Mouse (Mus musculus): ENCODE data around the gene Zfp423. TPM values are rescaled to one million over a fixed set of nuclear protein-coding genes. Genes with fewer than 3 reads are reported as not detected.
A peak's percentile ranks its signal among the peaks of the same experiment; 100 is the strongest.

Gene Zfp423
- polyA plus RNA-seq, 1 experiment from 2014 or later = 10.9 TPM

DNA sequence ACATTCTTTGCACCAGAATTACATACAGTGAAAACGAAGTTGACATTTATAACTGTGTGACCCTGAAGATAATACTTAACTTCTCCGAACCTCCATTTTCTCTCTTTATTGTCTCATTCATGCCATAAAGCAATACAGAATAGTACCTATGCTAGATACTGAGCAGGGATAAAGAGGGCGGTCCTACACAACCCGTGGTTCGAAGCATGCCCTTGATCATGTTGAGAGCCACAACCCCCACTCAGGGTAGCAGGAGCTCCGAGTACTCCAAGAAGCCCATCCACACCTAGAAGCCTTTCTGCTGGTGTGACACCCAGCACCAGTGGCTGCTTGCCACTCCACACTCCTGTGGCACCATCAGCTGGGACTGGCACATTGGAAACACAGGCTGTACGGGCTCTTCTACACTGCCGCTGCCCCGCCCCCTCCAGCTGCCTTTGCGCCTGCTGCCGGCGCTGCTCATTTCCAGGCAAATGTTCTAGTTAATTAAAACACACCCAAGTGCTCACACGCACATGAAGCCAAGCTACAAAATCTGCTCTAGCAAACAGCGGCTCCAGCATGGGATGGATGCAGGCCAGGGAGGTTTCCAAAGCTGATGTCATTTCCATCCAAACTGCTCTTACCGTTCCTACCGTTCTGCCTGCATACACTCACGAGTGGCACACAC lies 147.9 kb downstream of the Zfp423 start:
- 72% methylated on average over 17 of the region's 17 CpGs for WGBS
- H3K9ac ChIP-seq = no peak overlapping the region
- peaks cover 3% of the 10 kb centered on the region for H3K4me1 ChIP-seq
- H3K9me3 ChIP-seq (replicated peaks) = no peaks in the 10 kb centered on the region
- H3K27me3 ChIP-seq = no peaks in the 10 kb centered on the region
- no peak overlapping the region for H3K27ac ChIP-seq
- no peak for ATAC-seq (replicated peaks; ENCODE audit: low FRiP score)
- no peak overlapping the region for H3K4me2 ChIP-seq
- H3K4me3 ChIP-seq (replicated peaks) = no peak overlapping the region
- no peaks in the 10 kb centered on the region for H3K36me3 ChIP-seq

DNA sequence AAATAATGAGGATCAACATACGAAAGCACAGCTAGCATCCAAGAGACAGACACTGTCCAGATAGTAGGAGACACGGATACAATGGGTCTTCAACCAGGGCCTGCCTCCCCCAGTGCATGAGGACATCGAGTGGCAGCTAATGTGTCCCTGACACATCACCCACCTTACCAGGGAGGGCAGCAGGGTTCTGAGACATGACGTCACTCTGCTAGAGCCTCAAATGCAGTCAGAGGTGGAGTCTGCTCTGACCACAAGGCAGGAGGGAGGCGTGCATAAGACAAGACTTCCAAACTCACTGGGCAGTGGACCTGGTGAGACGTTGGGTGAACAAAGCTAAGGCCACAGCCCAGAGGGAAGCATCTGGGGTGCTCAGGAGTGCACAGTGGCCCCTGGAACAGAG lies 148.6 kb downstream of the Zfp423 start:
- no peak overlapping the region for H3K9ac ChIP-seq
- no peak overlapping the region for H3K27ac ChIP-seq
- no peaks in the 10 kb centered on the region for H3K27me3 ChIP-seq
- WGBS = 82% methylated on average over 6 of the region's 6 CpGs
- no peak overlapping the region for H3K4me2 ChIP-seq
- no peak for ATAC-seq (replicated peaks; ENCODE audit: low FRiP score)
- peaks cover 9% of the 10 kb centered on the region for H3K4me1 ChIP-seq
- H3K9me3 ChIP-seq (replicated peaks) = no peaks in the 10 kb centered on the region
- H3K36me3 ChIP-seq = no peaks in the 10 kb centered on the region
- H3K4me3 ChIP-seq (replicated peaks) = no peak overlapping the region

DNA sequence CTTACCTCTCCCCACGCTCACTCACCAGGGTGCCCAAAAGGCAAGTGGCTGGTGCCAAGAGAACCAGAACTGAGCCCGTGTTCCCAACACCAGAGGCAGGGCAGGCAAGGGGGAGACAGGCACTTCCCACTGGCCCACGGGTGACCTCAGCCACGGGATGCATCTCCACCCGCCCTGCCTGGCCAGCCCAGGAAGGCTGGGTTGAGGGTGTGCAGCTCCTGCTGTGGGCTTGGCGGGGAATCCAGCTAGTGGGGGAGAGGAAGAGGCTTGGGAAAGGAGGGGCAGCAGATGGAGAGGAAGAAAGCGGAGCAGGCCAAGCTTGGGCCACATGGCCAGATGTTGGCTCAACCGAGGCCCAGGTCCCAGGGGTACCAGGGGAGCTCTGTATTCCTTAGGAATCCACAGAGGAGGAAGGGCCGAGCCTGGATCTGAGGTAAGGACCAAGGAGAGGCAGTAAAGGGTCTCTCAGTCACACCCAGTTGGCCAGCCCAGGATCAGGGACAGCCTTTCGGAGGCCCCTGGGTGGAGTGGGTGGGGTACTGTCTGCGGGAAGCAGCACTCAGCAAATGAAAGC lies 155.0 kb downstream of the Zfp423 start:
- Histone ChIP-seq H3K9ac (no peak overlapping the region), H3K27me3 (no peaks in the 10 kb centered on the region), H3K36me3 (no peaks in the 10 kb centered on the region), H3K9me3 (replicated peaks) (no peaks in the 10 kb centered on the region), H3K27ac (peak overlapping the region; percentile 15), H3K4me2 (0 out of 2 replicates have a peak overlapping the region, but pooled peaks have one; percentile 1), H3K4me3 (replicated peaks) (no peak overlapping the region), H3K4me1 (peaks cover 29% of the 10 kb centered on the region)
- WGBS = 41% methylated on average over 11 of the region's 11 CpGs
- ATAC-seq (replicated peaks; ENCODE audit: low FRiP score) = peak; percentile 66

DNA sequence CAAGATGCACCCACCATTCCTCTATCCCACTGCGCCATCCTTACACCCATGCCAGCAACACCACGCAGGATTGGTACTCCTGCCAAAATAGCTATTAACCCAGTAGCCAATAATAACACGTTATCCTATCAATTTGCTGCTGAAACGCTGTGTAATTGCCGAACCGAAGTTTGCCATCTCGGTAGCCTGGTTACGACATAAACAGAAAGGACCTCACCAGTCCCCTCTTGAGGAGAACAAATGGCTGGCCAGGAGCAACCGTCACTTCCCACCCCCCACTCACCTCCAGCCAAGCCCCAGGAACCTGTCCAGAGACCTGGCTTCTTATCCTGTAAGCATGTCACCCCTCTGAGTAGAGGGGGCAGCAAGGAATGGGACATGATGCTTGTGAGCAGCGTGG lies 156.0 kb downstream of the Zfp423 start:
- Histone ChIP-seq H3K4me3 (replicated peaks) (no peak overlapping the region), H3K9me3 (replicated peaks) (no peaks in the 10 kb centered on the region), H3K27me3 (no peaks in the 10 kb centered on the region), H3K4me1 (peaks cover 29% of the 10 kb centered on the region), H3K4me2 (no peak overlapping the region), H3K27ac (no peak overlapping the region), H3K36me3 (no peaks in the 10 kb centered on the region), H3K9ac (no peak overlapping the region)
- no peak for ATAC-seq (replicated peaks; ENCODE audit: low FRiP score)
- WGBS = 61% methylated on average over 10 of the region's 10 CpGs

DNA sequence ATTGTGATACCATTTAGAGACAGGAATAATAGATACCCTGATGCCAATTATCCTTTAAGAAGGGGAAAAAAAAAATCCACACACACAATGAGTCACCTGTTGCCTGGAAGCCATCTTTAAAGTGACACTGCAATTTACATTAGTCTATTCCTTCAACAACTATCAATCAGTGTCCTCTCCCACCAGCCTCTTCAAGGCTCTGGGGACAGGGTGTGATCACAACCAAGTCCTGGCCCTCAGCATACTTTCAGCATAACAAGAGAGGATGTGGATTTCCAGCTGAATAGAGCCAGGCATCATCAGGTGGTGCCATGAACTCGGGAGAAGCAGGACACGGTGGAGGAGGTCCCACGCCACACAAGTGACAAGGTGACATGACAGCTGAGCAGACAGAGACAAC lies 156.8 kb downstream of the Zfp423 start:
- Histone ChIP-seq H3K9ac (no peak overlapping the region), H3K4me1 (peaks cover 29% of the 10 kb centered on the region), H3K27ac (no peak overlapping the region), H3K9me3 (replicated peaks) (no peaks in the 10 kb centered on the region), H3K36me3 (no peaks in the 10 kb centered on the region), H3K4me3 (replicated peaks) (no peak overlapping the region), H3K4me2 (no peak overlapping the region), H3K27me3 (no peaks in the 10 kb centered on the region)
- 40% methylated on average over 3 of the region's 3 CpGs for WGBS
- ATAC-seq (replicated peaks; ENCODE audit: low FRiP score) = no peak

DNA sequence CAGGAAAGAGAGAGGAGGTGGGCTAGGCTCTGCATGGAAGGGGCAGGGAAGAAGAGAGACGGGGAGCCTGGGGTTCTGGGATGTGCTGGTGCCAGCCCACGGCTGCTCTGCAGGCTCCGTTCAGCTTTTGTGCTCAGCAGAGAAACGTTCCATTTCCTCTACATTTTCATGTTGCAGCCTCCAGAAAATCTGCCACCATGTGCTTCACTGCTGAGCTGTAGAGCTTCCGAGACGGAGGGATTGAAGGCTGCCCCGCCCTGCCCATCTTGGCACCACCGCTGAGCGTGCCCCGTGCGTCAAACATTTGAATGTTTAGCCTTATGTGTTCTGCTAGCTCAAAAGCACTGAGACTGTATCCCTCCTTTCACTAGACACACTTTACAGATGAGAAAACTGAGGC lies 159.3 kb downstream of the Zfp423 start:
- Histone ChIP-seq H3K4me3 (replicated peaks) (no peak overlapping the region), H3K4me1 (peaks cover 17% of the 10 kb centered on the region), H3K27me3 (no peaks in the 10 kb centered on the region), H3K27ac (no peak overlapping the region), H3K9me3 (replicated peaks) (no peaks in the 10 kb centered on the region), H3K4me2 (no peak overlapping the region), H3K36me3 (no peaks in the 10 kb centered on the region), H3K9ac (no peak overlapping the region)
- no peak for ATAC-seq (replicated peaks; ENCODE audit: low FRiP score)
- 87% methylated on average over 11 of the region's 11 CpGs for WGBS

DNA sequence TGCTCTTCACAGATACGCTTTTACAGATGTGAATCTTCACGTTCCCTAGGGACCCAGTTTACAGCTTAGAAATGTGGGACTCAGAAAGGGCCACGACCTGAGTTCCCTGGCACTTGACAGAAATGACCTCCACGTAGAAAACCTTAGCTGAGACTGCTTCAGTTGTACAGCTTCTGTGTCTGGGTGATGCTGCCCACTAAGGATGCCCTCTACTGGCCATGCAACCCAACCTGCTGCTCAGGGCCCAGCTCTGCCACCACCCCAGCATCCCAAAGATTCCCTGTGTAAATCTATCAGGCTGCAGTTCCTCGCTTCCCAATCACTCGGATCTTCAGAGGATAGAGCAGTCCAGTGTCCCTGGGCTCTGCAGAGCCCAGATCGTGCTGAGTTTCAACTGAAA lies 163.2 kb downstream of the Zfp423 start:
- H3K9ac ChIP-seq = no peak overlapping the region
- no peak overlapping the region for H3K27ac ChIP-seq
- no peak overlapping the region for H3K4me3 ChIP-seq (replicated peaks)
- ATAC-seq (replicated peaks; ENCODE audit: low FRiP score) = no peak
- H3K4me2 ChIP-seq = no peak overlapping the region
- H3K9me3 ChIP-seq (replicated peaks) = no peaks in the 10 kb centered on the region
- WGBS = 67% methylated on average over 7 of the region's 7 CpGs
- no peaks in the 10 kb centered on the region for H3K27me3 ChIP-seq
- no peaks in the 10 kb centered on the region for H3K4me1 ChIP-seq
- no peaks in the 10 kb centered on the region for H3K36me3 ChIP-seq

DNA sequence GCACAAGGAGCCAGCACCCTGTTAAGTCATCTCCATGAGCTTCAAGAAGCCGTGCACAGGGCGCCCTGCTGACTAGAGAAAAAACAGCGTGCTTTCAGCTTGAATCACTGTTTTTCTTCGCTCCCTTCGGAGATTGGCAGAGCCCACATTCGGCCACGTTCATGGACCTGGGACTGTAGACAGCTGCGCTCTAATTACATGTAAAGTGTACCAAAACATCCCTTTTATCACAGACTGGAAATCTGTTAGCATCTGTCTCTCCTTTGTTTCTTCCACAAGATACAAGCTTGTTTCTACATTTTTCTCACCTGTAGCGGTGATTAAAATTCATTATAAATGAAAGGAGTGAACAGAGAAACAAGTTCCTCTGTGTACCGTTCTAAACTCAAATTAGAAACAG lies 164.8 kb downstream of the Zfp423 start:
- no peak overlapping the region for H3K4me3 ChIP-seq (replicated peaks)
- no peaks in the 10 kb centered on the region for H3K36me3 ChIP-seq
- 84% methylated on average over 10 of the region's 10 CpGs for WGBS
- no peaks in the 10 kb centered on the region for H3K4me1 ChIP-seq
- H3K27me3 ChIP-seq = no peaks in the 10 kb centered on the region
- H3K9me3 ChIP-seq (replicated peaks) = no peaks in the 10 kb centered on the region
- no peak overlapping the region for H3K27ac ChIP-seq
- no peak overlapping the region for H3K9ac ChIP-seq
- H3K4me2 ChIP-seq = no peak overlapping the region
- ATAC-seq (replicated peaks; ENCODE audit: low FRiP score) = no peak

DNA sequence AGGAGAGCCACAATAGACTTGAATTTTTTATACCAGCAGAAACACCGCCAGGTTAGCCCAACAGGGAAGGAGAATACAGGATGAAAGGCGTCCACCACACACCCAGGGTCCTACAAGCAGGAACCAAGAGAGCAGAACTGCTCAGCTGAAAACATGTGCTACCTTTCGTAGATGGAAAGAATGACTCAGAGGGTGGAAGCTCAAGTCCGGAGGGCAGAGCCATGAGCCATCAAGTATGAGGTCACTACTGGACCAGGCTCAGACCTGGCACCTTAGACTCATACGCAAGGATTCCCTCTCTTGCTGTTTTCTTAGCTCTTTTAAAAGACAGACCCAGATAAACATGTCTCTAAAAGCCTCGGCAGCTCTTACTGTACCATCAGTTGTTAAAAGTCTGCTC lies 168.3 kb downstream of the Zfp423 start:
- H3K4me2 ChIP-seq = no peak overlapping the region
- no peak overlapping the region for H3K4me3 ChIP-seq (replicated peaks)
- H3K27ac ChIP-seq = no peak overlapping the region
- no peaks in the 10 kb centered on the region for H3K4me1 ChIP-seq
- 82% methylated on average over 6 of the region's 6 CpGs for WGBS
- H3K9ac ChIP-seq = no peak overlapping the region
- no peaks in the 10 kb centered on the region for H3K9me3 ChIP-seq (replicated peaks)
- no peak for ATAC-seq (replicated peaks; ENCODE audit: low FRiP score)
- no peaks in the 10 kb centered on the region for H3K36me3 ChIP-seq
- no peaks in the 10 kb centered on the region for H3K27me3 ChIP-seq

DNA sequence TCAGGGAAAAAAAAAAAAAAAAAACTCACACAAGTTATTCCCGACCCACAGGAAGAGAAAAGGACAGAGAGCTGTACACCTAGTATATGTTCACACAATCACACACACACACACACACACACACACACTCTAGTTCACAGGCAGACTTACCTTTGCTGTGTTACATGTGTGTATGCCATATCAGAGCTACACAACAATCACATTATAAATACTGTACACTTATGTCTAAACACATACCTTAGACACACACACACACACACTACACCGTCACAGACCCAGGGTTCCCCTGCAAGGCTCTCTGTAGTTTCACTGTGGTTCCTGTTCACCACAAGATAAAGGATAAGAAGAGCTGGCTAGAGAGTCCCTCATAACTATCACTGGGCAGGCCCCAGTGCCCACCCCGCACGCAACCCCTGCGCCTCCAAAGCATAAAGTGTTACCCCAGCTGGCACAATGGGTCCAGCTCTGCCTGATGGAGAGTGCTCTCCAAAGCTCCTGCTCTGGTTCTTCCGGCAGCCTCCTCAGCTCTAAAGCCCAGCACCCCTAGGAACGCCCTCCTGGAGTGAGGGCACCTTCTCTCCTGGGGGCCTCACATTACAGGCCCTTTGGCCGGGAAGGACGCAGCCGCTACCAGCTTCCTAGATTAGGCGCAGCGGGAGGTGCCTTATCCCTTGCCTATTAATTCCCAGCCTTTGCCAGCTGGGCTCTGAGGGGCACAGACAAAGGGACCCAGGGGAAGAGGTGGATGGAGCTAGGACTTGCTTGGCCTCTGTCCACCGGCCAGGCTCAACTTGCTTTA lies 174.6 kb downstream of the Zfp423 start:
- H3K36me3 ChIP-seq = peaks cover 32% of the 10 kb centered on the region
- no peak overlapping the region for H3K9ac ChIP-seq
- peak overlapping the region; percentile 70; the same call in 1 of the 2 replicates for H3K27ac ChIP-seq
- no peaks in the 10 kb centered on the region for H3K27me3 ChIP-seq
- H3K9me3 ChIP-seq (replicated peaks) = no peaks in the 10 kb centered on the region
- H3K4me1 ChIP-seq = peaks cover 25% of the 10 kb centered on the region
- no peak overlapping the region for H3K4me3 ChIP-seq (replicated peaks)
- no peak for ATAC-seq (replicated peaks; ENCODE audit: low FRiP score)
- WGBS = 64% methylated on average over 13 of the region's 13 CpGs
- H3K4me2 ChIP-seq = peak overlapping the region; percentile 45

DNA sequence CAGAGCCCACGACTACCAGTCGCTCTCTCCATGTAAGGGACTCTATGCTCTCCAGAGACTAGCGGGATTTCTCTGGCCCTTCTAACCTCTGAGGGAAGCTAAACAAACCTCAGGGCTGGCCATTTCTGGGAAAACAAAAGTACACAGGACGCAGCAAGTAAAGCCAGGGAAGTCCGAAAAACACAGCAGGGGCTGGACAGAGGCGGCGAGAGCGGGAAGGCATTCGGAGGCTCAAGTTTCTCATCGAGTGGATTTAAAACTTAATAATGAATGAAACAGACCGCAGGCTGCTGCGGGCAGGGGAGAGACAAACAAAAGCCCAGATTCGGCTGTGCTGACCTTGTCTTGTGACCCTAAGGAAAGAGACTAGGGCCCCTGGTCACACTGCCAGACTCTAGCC lies 175.2 kb downstream of the Zfp423 start:
- Histone ChIP-seq H3K9me3 (replicated peaks) (no peaks in the 10 kb centered on the region), H3K9ac (no peak overlapping the region), H3K4me1 (peaks cover 25% of the 10 kb centered on the region), H3K36me3 (peaks cover 38% of the 10 kb centered on the region), H3K27ac (peak overlapping the region; percentile 70), H3K27me3 (no peaks in the 10 kb centered on the region), H3K4me2 (peak overlapping the region; percentile 45), H3K4me3 (replicated peaks) (no peak overlapping the region)
- 15% methylated on average over 13 of the region's 13 CpGs for WGBS
- peak; percentile 17; the same call in 1 of the 2 replicates for ATAC-seq (replicated peaks; ENCODE audit: low FRiP score)

DNA sequence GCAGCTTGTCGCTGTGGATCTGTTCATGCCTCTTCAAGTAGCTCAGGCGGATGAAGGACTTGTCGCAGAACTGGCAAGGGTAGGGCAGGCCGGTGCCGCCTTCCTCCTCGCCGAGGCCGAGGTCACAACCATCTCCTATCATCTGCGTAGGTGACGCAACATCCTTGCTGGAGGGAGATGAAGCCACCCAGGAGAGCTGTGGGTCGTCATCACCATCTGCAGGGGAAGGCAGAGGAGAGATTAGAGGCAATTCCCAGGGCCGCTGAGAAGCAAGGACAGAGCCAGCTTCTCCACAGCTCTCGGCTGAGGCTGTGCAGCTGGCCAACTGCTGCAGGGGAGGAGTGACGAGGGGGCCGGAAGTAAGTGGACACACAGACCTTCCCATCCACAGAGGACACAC lies 176.2 kb downstream of the Zfp423 start:
- Histone ChIP-seq H3K4me1 (peaks cover 25% of the 10 kb centered on the region), H3K9me3 (replicated peaks) (no peaks in the 10 kb centered on the region), H3K9ac (no peak overlapping the region), H3K4me3 (replicated peaks) (no peak overlapping the region), H3K36me3 (peaks cover 43% of the 10 kb centered on the region), H3K27ac (0 out of 2 replicates have a peak overlapping the region, but pooled peaks have one; percentile 70), H3K27me3 (no peaks in the 10 kb centered on the region), H3K4me2 (no peak overlapping the region)
- WGBS = 77% methylated on average over 15 of the region's 15 CpGs
- no peak for ATAC-seq (replicated peaks; ENCODE audit: low FRiP score)

All from kidney, embryonic 15.5 days (tissue).